Mouse (Mus musculus) thymus, adult 2 months (tissue): ENCODE measurements around the gene Ankub1.

Experiments used
- CTCF ChIP-seq: fragments of 200-500 bp; IDR thresholded peaks from 2 replicates; pipeline ENCODE4 v1.5.1; 2012; ENCODE audit warnings: mild to moderate bottlenecking, control low read depth, low read length, moderate library complexity, borderline replicate concordance; ENCODE audit not compliant: control insufficient read depth, poor library complexity, insufficient read depth; ENCODE audit errors: extremely low read depth
- POLR2A ChIP-seq: fragments of 200-500 bp; IDR thresholded peaks from 2 replicates; pipeline ENCODE4 v1.6.1; 2012; ENCODE audit warnings: mild to moderate bottlenecking, low read length, control low read depth, moderate library complexity; ENCODE audit not compliant: control insufficient read depth, poor library complexity, insufficient read depth; ENCODE audit errors: extremely low read depth

- TF ChIP-seq CTCF, result 0 out of 2 replicates have a peak, but pooled peaks have one; percentile 13
- peak; percentile 56; the same call in 1 of the 2 replicates for TF ChIP-seq POLR2A
These were observed 41.3 kb downstream of the Ankub1 start, which contains the start of gene Commd2 for GRCm38 (mm10) chr3:57651231-57651864.
